Mouse (Mus musculus): Measurements from ENCODE around the gene Clic3. TPM values are rescaled to one million over a fixed set of nuclear protein-coding genes. Genes with fewer than 3 reads are reported as not detected.

Gene Clic3
- polyA plus RNA-seq, 1 experiment from 2014 or later: 0.47 TPM

- peak overlapping the region; percentile 96 for H3K4me3 ChIP-seq (ENCODE audit: low read depth, low read length)
- peaks cover 12% of the 10 kb centered on the region for H3K4me1 ChIP-seq (ENCODE audit: control insufficient read depth, insufficient read depth, low read length)
- ATAC-seq (replicated peaks; ENCODE audit: insufficient number of reproducible peaks, low FRiP score, low TSS enrichment): no peak
- 67% methylated on average over 6 of the region's 6 CpGs for WGBS (ENCODE audit: insufficient replicate concordance)
- H3K27me3 ChIP-seq (ENCODE audit: control insufficient read depth, insufficient read depth, low read length): no peaks in the 10 kb centered on the region
- H3K36me3 ChIP-seq (ENCODE audit: control insufficient read depth, insufficient read depth, low read length): 0 out of 2 replicates have a peak, but pooled peaks cover 5% of the 10 kb centered on the region
- H3K4me2 ChIP-seq: peak overlapping the region; percentile 98
- no peaks in the 10 kb centered on the region for H3K9me3 ChIP-seq (replicated peaks; ENCODE audit: control insufficient read depth, low read length)
- H3K9ac ChIP-seq (ENCODE audit: low read depth, low read length): peak overlapping the region; percentile 98
- 0 out of 2 replicates have a peak overlapping the region, but pooled peaks have one; percentile 18 for H3K27ac ChIP-seq (ENCODE audit: low read depth, low read length)
These were observed 43.5 kb downstream of the Clic3 start for GRCm38 (mm10) chr2:25500071-25500575.

GRCm38 (mm10) chr2:25500576-25501405, 44.2 kb downstream of the Clic3 start, which contains the start of gene Fbxw5:
TSS of gene Fbxw5 (plus strand) at chr2:25500750.
- peak; percentile 81 for ATAC-seq (replicated peaks; ENCODE audit: insufficient number of reproducible peaks, low FRiP score, low TSS enrichment)
- Histone ChIP-seq H3K4me2 (peak within 1 kb of the TSS; percentile 98), H3K9ac (ENCODE audit: low read depth, low read length) (peak within 1 kb of the TSS; percentile 98), H3K4me3 (ENCODE audit: low read depth, low read length) (peak within 1 kb of the TSS; percentile 96), H3K27me3 (ENCODE audit: control insufficient read depth, insufficient read depth, low read length) (no peaks in the 10 kb centered on the region), H3K4me1 (ENCODE audit: control insufficient read depth, insufficient read depth, low read length) (peaks cover 12% of the 10 kb centered on the region), H3K9me3 (replicated peaks; ENCODE audit: control insufficient read depth, low read length) (no peaks in the 10 kb centered on the region), H3K27ac (ENCODE audit: low read depth, low read length) (peak within 1 kb of the TSS; percentile 70), H3K36me3 (ENCODE audit: control insufficient read depth, insufficient read depth, low read length) (0 out of 2 replicates have a peak, but pooled peaks cover 7% of the 10 kb centered on the region)
- WGBS (ENCODE audit: insufficient replicate concordance): under 1% methylated on average over 36 of the region's 44 CpGs

- Histone ChIP-seq H3K4me1 (ENCODE audit: control insufficient read depth, insufficient read depth, low read length) (peaks cover 12% of the 10 kb centered on the region), H3K9ac (ENCODE audit: low read depth, low read length) (peak within 1 kb of the TSS; percentile 98), H3K27me3 (ENCODE audit: control insufficient read depth, insufficient read depth, low read length) (no peaks in the 10 kb centered on the region), H3K27ac (ENCODE audit: low read depth, low read length) (peak within 1 kb of the TSS; percentile 70), H3K9me3 (replicated peaks; ENCODE audit: control insufficient read depth, low read length) (no peaks in the 10 kb centered on the region), H3K4me3 (ENCODE audit: low read depth, low read length) (peak within 1 kb of the TSS; percentile 96), H3K4me2 (peak within 1 kb of the TSS; percentile 98), H3K36me3 (ENCODE audit: control insufficient read depth, insufficient read depth, low read length) (0 out of 2 replicates have a peak, but pooled peaks cover 7% of the 10 kb centered on the region)
- ATAC-seq (replicated peaks; ENCODE audit: insufficient number of reproducible peaks, low FRiP score, low TSS enrichment): no peak
- WGBS (ENCODE audit: insufficient replicate concordance): 68% methylated on average over 20 of the region's 20 CpGs
These were observed 45.2 kb downstream of the Clic3 start, which contains the start of gene C8g for GRCm38 (mm10) chr2:25501593-25502486. TSS of gene C8g (minus strand) at chr2:25501719.

GRCm38 (mm10) chr2:25502726-25503125, 46.1 kb downstream of the Clic3 start:
- Histone ChIP-seq H3K9me3 (replicated peaks; ENCODE audit: control insufficient read depth, low read length) (no peaks in the 10 kb centered on the region), H3K27me3 (ENCODE audit: control insufficient read depth, insufficient read depth, low read length) (no peaks in the 10 kb centered on the region), H3K4me1 (ENCODE audit: control insufficient read depth, insufficient read depth, low read length) (peaks cover 12% of the 10 kb centered on the region), H3K9ac (ENCODE audit: low read depth, low read length) (no peak overlapping the region), H3K4me2 (no peak overlapping the region), H3K4me3 (ENCODE audit: low read depth, low read length) (no peak overlapping the region), H3K27ac (ENCODE audit: low read depth, low read length) (no peak overlapping the region), H3K36me3 (ENCODE audit: control insufficient read depth, insufficient read depth, low read length) (0 out of 2 replicates have a peak, but pooled peaks cover 7% of the 10 kb centered on the region)
- WGBS (ENCODE audit: insufficient replicate concordance): 79% methylated on average over 3 of the region's 3 CpGs
- no peak for ATAC-seq (replicated peaks; ENCODE audit: insufficient number of reproducible peaks, low FRiP score, low TSS enrichment)

GRCm38 (mm10) chr2:25504538-25504937, 47.9 kb downstream of the Clic3 start:
- H3K4me1 ChIP-seq (ENCODE audit: control insufficient read depth, insufficient read depth, low read length): peaks cover 8% of the 10 kb centered on the region
- WGBS (ENCODE audit: insufficient replicate concordance): 88% methylated on average over 19 of the region's 19 CpGs

GRCm38 (mm10) chr2:25505000-25505399, 48.4 kb downstream of the Clic3 start:
- H3K27ac ChIP-seq (ENCODE audit: low read depth, low read length): no peak overlapping the region
- no peaks in the 10 kb centered on the region for H3K9me3 ChIP-seq (replicated peaks; ENCODE audit: control insufficient read depth, low read length)
- H3K36me3 ChIP-seq (ENCODE audit: control insufficient read depth, insufficient read depth, low read length): 0 out of 2 replicates have a peak, but pooled peaks cover 7% of the 10 kb centered on the region
- H3K4me2 ChIP-seq: no peak overlapping the region
- H3K9ac ChIP-seq (ENCODE audit: low read depth, low read length): no peak overlapping the region
- 90% methylated on average over 1 of the region's 1 CpGs for WGBS (ENCODE audit: insufficient replicate concordance)
- no peak overlapping the region for H3K4me3 ChIP-seq (ENCODE audit: low read depth, low read length)
- no peak for ATAC-seq (replicated peaks; ENCODE audit: insufficient number of reproducible peaks, low FRiP score, low TSS enrichment)
- H3K4me1 ChIP-seq (ENCODE audit: control insufficient read depth, insufficient read depth, low read length): peaks cover 8% of the 10 kb centered on the region
- no peaks in the 10 kb centered on the region for H3K27me3 ChIP-seq (ENCODE audit: control insufficient read depth, insufficient read depth, low read length)

More at GRCm38 (mm10) chr2:25504538-25504937, 47.9 kb downstream of the Clic3 start:
- ATAC-seq (replicated peaks; ENCODE audit: insufficient number of reproducible peaks, low FRiP score, low TSS enrichment): no peak
- H3K27me3 ChIP-seq (ENCODE audit: control insufficient read depth, insufficient read depth, low read length): no peaks in the 10 kb centered on the region
- H3K4me2 ChIP-seq: no peak overlapping the region
- 0 out of 2 replicates have a peak, but pooled peaks cover 7% of the 10 kb centered on the region for H3K36me3 ChIP-seq (ENCODE audit: control insufficient read depth, insufficient read depth, low read length)
- no peak overlapping the region for H3K4me3 ChIP-seq (ENCODE audit: low read depth, low read length)
- no peaks in the 10 kb centered on the region for H3K9me3 ChIP-seq (replicated peaks; ENCODE audit: control insufficient read depth, low read length)
- no peak overlapping the region for H3K27ac ChIP-seq (ENCODE audit: low read depth, low read length)
- no peak overlapping the region for H3K9ac ChIP-seq (ENCODE audit: low read depth, low read length)

GRCm38 (mm10) chr2:25505860-25506259, 49.2 kb downstream of the Clic3 start:
- Histone ChIP-seq H3K4me3 (ENCODE audit: low read depth, low read length) (no peak overlapping the region), H3K4me1 (ENCODE audit: control insufficient read depth, insufficient read depth, low read length) (peaks cover 8% of the 10 kb centered on the region), H3K27ac (ENCODE audit: low read depth, low read length) (no peak overlapping the region), H3K36me3 (ENCODE audit: control insufficient read depth, insufficient read depth, low read length) (0 out of 2 replicates have a peak, but pooled peaks cover 7% of the 10 kb centered on the region), H3K4me2 (no peak overlapping the region), H3K27me3 (ENCODE audit: control insufficient read depth, insufficient read depth, low read length) (no peaks in the 10 kb centered on the region), H3K9me3 (replicated peaks; ENCODE audit: control insufficient read depth, low read length) (no peaks in the 10 kb centered on the region), H3K9ac (ENCODE audit: low read depth, low read length) (no peak overlapping the region)
- WGBS (ENCODE audit: insufficient replicate concordance): 83% methylated on average over 4 of the region's 4 CpGs
- ATAC-seq (replicated peaks; ENCODE audit: insufficient number of reproducible peaks, low FRiP score, low TSS enrichment): no peak

- Histone ChIP-seq H3K9ac (ENCODE audit: low read depth, low read length) (no peak overlapping the region), H3K27me3 (ENCODE audit: control insufficient read depth, insufficient read depth, low read length) (no peaks in the 10 kb centered on the region), H3K4me2 (no peak overlapping the region), H3K27ac (ENCODE audit: low read depth, low read length) (no peak overlapping the region), H3K4me3 (ENCODE audit: low read depth, low read length) (no peak overlapping the region), H3K4me1 (ENCODE audit: control insufficient read depth, insufficient read depth, low read length) (peaks cover under 1% of the 10 kb centered on the region; the same call in 1 of the 2 replicates), H3K36me3 (ENCODE audit: control insufficient read depth, insufficient read depth, low read length) (0 out of 2 replicates have a peak, but pooled peaks cover 7% of the 10 kb centered on the region), H3K9me3 (replicated peaks; ENCODE audit: control insufficient read depth, low read length) (no peaks in the 10 kb centered on the region)
- WGBS (ENCODE audit: insufficient replicate concordance): 38% methylated on average over 5 of the region's 5 CpGs
- ATAC-seq (replicated peaks; ENCODE audit: insufficient number of reproducible peaks, low FRiP score, low TSS enrichment): no peak
These were observed 50.3 kb downstream of the Clic3 start for GRCm38 (mm10) chr2:25506964-25507363.

Measured in heart, embryonic 11.5 days (tissue).